In genomic region chr1:63273339-63273951, GRCm38 (mm10) we compare ENCODE assay signal across 7 mouse cellular contexts. TPM values are rescaled to one million over a fixed set of nuclear protein-coding genes. Genes with fewer than 3 reads are reported as not detected.
A peak's percentile ranks its signal among the peaks of the same experiment; 100 is the strongest.
DNase-seq lines count a peak whose midpoint lies in the region; ATAC-seq and TF ChIP-seq lines count a peak whose summit lies in the region.

No protein-coding gene starts in this region.

- no peak for DNase-seq in left cerebral cortex, adult 2 months (ENCODE audit: extremely low spot score in 1 of 2, low spot score in 2 of 2)
- no peak for DNase-seq in left cerebral cortex, adult 11 months (ENCODE audit: low spot score)
- DNase-seq in hindbrain, embryonic 14.5 days (ENCODE audit: low spot score), result no peak
- DNase-seq in neural tube, embryonic 11.5 days (ENCODE audit: low spot score), result peak; percentile 46
- DNase-seq in frontal cortex, postnatal 14 days (ENCODE audit: low spot score in 2 of 2), result no peak

- peak overlapping the region; percentile 61 for H3K4me2 ChIP-seq in embryonic facial prominence, embryonic 13.5 days
- peak overlapping the region; percentile 56 for H3K4me2 ChIP-seq in hindbrain, embryonic 14.5 days (replicated peaks)
- peak overlapping the region; percentile 49 for H3K4me2 ChIP-seq in neural tube, embryonic 11.5 days (ENCODE audit: low read depth)

- intact Hi-C loops in left cerebral cortex, adult 2 months (cut with DNase I), result loop anchor here (5.0 kb wide), 1 partner anchor 91 kb away; no protein-coding TSS in a partner anchor

- H3K9me3 ChIP-seq in embryonic facial prominence, embryonic 13.5 days, result no peaks in the 10 kb centered on the region
- no peaks in the 10 kb centered on the region for H3K9me3 ChIP-seq in hindbrain, embryonic 14.5 days (ENCODE audit: control insufficient read depth, low read length)
- no peaks in the 10 kb centered on the region for H3K9me3 ChIP-seq in neural tube, embryonic 11.5 days (ENCODE audit: control insufficient read depth, low read length)

- peak overlapping the region; percentile 28 for H3K4me3 ChIP-seq in left cerebral cortex, adult 2 months
- peak overlapping the region; percentile 58 for H3K4me3 ChIP-seq in embryonic facial prominence, embryonic 13.5 days
- H3K4me3 ChIP-seq in hindbrain, embryonic 14.5 days (replicated peaks; ENCODE audit: low read length), result peak overlapping the region; percentile 61
- peak overlapping the region; percentile 52 for H3K4me3 ChIP-seq in neural tube, embryonic 11.5 days (ENCODE audit: low read depth, low read length)

- no peaks in the 10 kb centered on the region for H3K36me3 ChIP-seq in embryonic facial prominence, embryonic 13.5 days
- no peaks in the 10 kb centered on the region for H3K36me3 ChIP-seq in hindbrain, embryonic 14.5 days (replicated peaks; ENCODE audit: control insufficient read depth, insufficient read depth)
- no peaks in the 10 kb centered on the region for H3K36me3 ChIP-seq in neural tube, embryonic 11.5 days (ENCODE audit: control insufficient read depth, insufficient read depth, low read length)

- H3K27me3 ChIP-seq in embryonic facial prominence, embryonic 13.5 days, result peaks cover 84% of the 10 kb centered on the region
- peaks cover 68% of the 10 kb centered on the region for H3K27me3 ChIP-seq in hindbrain, embryonic 14.5 days (ENCODE audit: control insufficient read depth, insufficient read depth, low read length)
- H3K27me3 ChIP-seq in neural tube, embryonic 11.5 days (ENCODE audit: control insufficient read depth, insufficient read depth, low read length), result peaks cover 74% of the 10 kb centered on the region

- WGBS in embryonic facial prominence, embryonic 13.5 days, result 1% methylated on average over 59 of the region's 89 CpGs
- WGBS in hindbrain, embryonic 14.5 days, result under 1% methylated on average over 59 of the region's 89 CpGs
- WGBS in neural tube, embryonic 11.5 days, result under 1% methylated on average over 42 of the region's 89 CpGs

- ATAC-seq in embryonic facial prominence, embryonic 13.5 days (ENCODE audit: insufficient number of reproducible peaks, insufficient read depth, low FRiP score, low TSS enrichment, low read depth), result peak; percentile 59; the same call in 1 of the 2 replicates
- peak; percentile 41 for ATAC-seq in hindbrain, embryonic 14.5 days (ENCODE audit: low FRiP score)
- peak; percentile 20; the same call in 1 of the 2 replicates for ATAC-seq in neural tube, embryonic 11.5 days (ENCODE audit: insufficient read depth, low FRiP score, low TSS enrichment)
- ATAC-seq in inflammation-experienced regulatory T-cells, adult 6 months, result no peak

- H3K27ac ChIP-seq in left cerebral cortex, adult 2 months, result no peak overlapping the region
- peak overlapping the region; percentile 78 for H3K27ac ChIP-seq in embryonic facial prominence, embryonic 13.5 days
- H3K27ac ChIP-seq in hindbrain, embryonic 14.5 days, result peak overlapping the region; percentile 82
- H3K27ac ChIP-seq in neural tube, embryonic 11.5 days (ENCODE audit: low read depth, low read length), result peak overlapping the region; percentile 63; the same call in 1 of the 2 replicates

- H3K9ac ChIP-seq in embryonic facial prominence, embryonic 13.5 days, result peak overlapping the region; percentile 80
- H3K9ac ChIP-seq in hindbrain, embryonic 14.5 days, result peak overlapping the region; percentile 78
- H3K9ac ChIP-seq in neural tube, embryonic 11.5 days (ENCODE audit: low read length), result peak overlapping the region; percentile 72

- H3K4me1 ChIP-seq in embryonic facial prominence, embryonic 13.5 days, result no peaks in the 10 kb centered on the region
- no peaks in the 10 kb centered on the region for H3K4me1 ChIP-seq in hindbrain, embryonic 14.5 days (replicated peaks; ENCODE audit: control insufficient read depth, insufficient read depth, low read length)
- H3K4me1 ChIP-seq in neural tube, embryonic 11.5 days (ENCODE audit: control insufficient read depth, insufficient read depth, low read length), result no peaks in the 10 kb centered on the region

- no peak for TF ChIP-seq CTCF in left cerebral cortex, adult 2 months (IDR thresholded peaks at IDR 0.05)

RNA-seq across cellular contexts. Expression of gene Zdbf2, which starts 0.4 kb away (rescaled TPM):
- 10 to 100 TPM; 18.2 to 32.6 TPM for total RNA-seq in left cerebral cortex, adult 2 months (2021)
- polyA plus RNA-seq in embryonic facial prominence, embryonic 13.5 days (2015; fragmentation: Nextera tagmentation; extraction: Ambion mirVana), result 12.2 and 13.0 TPM in 2 replicates
- 34.9 and 37.5 TPM in 2 replicates for polyA plus RNA-seq in hindbrain, embryonic 14.5 days (2014; fragmentation: Nextera tagmentation; extraction: Ambion mirVana)
- polyA plus RNA-seq in neural tube, embryonic 11.5 days (2014; fragmentation: Nextera tagmentation; extraction: Ambion mirVana), result 10.8 and 12.2 TPM in 2 replicates
- under 1 TPM in 1 of 3 experiments, not detected in 2; 0.07 TPM for polyA plus RNA-seq in inflammation-experienced regulatory T-cells, adult 6 months (2017; shearing (Covaris generic))

RNA-seq across cellular contexts. Expression of gene Gpr1, which starts 59.1 kb away (rescaled TPM):
- under 1 TPM; 0.58 to 0.81 TPM for total RNA-seq in left cerebral cortex, adult 2 months (2021)
- polyA plus RNA-seq in embryonic facial prominence, embryonic 13.5 days (2015; fragmentation: Nextera tagmentation; extraction: Ambion mirVana), result 0.14 TPM in 1 of 2 replicates, not detected in the other
- 0.35 and 0.63 TPM in 2 replicates for polyA plus RNA-seq in hindbrain, embryonic 14.5 days (2014; fragmentation: Nextera tagmentation; extraction: Ambion mirVana)
- 0.41 and 0.45 TPM in 2 replicates for polyA plus RNA-seq in neural tube, embryonic 11.5 days (2014; fragmentation: Nextera tagmentation; extraction: Ambion mirVana)
- not detected for polyA plus RNA-seq in inflammation-experienced regulatory T-cells, adult 6 months (2017; shearing (Covaris generic))

Comparison
In these comparisons a context has a peak if more than half of its experiments do, and no peak if none do; other contexts are left out.
1. RNA of gene Zdbf2, which starts 0.4 kb away (polyA plus RNA-seq): 34.9 to 37.5 TPM in hindbrain, embryonic 14.5 days, 12.2 to 13.0 TPM in embryonic facial prominence, embryonic 13.5 days and 10.8 to 12.2 TPM in neural tube, embryonic 11.5 days; 0.07 TPM in inflammation-experienced regulatory T-cells, adult 6 months; every median in the first group is over 10 times any median in the second.
2. Peak in every context shown above with its lines, with median percentiles within 50 percentile points of each other: H3K4me3 ChIP-seq, H3K4me2 ChIP-seq and H3K9ac ChIP-seq.